Mouse (Mus musculus) CH12.LX (cell line): Measurements from ENCODE around the gene Mctp1. TPM values are rescaled to one million over a fixed set of nuclear protein-coding genes. Genes with fewer than 3 reads are reported as not detected.
A peak's percentile ranks its signal among the peaks of the same experiment; 100 is the strongest.
"Not testable (repeated sequence)": the region's sequence is repeated elsewhere in the genome, so short reads cannot be mapped to it uniquely, and the experiment has no call there.

ENCODE experiments used
- DNase-seq: peaks from one replicate; pipeline ENCODE4 v3.0.0-alpha.2; 2013; ENCODE audit errors: extremely low read depth
- H3K27ac ChIP-seq: 2 replicates; pipeline ENCODE4 v1.5.1; 2012; ENCODE audit warnings: low read depth, mild to moderate bottlenecking, control low read depth, moderate library complexity; ENCODE audit not compliant: insufficient read depth
- H3K27me3 ChIP-seq: replicated peaks from 2 replicates; pipeline ENCODE3; 2012; ENCODE audit warnings: inconsistent platforms
- H3K36me3 ChIP-seq, 2 experiments: replicated peaks in 1 of 2; 2 replicates each; pipeline versions ENCODE3 to v1.6.1; 2012; ENCODE audit warnings: inconsistent platforms in 1 of 2, low read length in 1 of 2, mild to moderate bottlenecking in 1 of 2, mixed read lengths in 1 of 2, moderate library complexity in 1 of 2; ENCODE audit not compliant: control insufficient read depth in 1 of 2, insufficient read depth in 1 of 2
- H3K4me1 ChIP-seq, 2 experiments: 2 replicates each; pipeline ENCODE4 v1.6.1; 2012; ENCODE audit warnings: inconsistent platforms in 1 of 2, moderate library complexity in 1 of 2; ENCODE audit not compliant: insufficient read depth in 2 of 2, control insufficient read depth in 1 of 2
- H3K4me2 ChIP-seq: 2 replicates; pipeline ENCODE4 v1.6.1; 2012; ENCODE audit warnings: low read depth, mild to moderate bottlenecking, control low read depth; ENCODE audit not compliant: poor library complexity, insufficient read depth, severe bottlenecking
- H3K4me3 ChIP-seq, 3 experiments: fragments of 150-350 bp in 1 of 3; sonication (generic) in 1 of 3; replicated peaks in 1 of 3; 2 replicates each; pipeline versions ENCODE3 to v1.5.1; 2011 to 2012; ENCODE audit warnings: low read depth in 2 of 3, low read length in 2 of 3, mild to moderate bottlenecking in 2 of 3, moderate library complexity in 2 of 3, control low read depth in 1 of 3, improper control_type of control experiment in 1 of 3, inconsistent platforms in 1 of 3, mixed read lengths in 1 of 3; ENCODE audit not compliant: poor library complexity in 1 of 3
- H3K79me2 ChIP-seq: replicated peaks from 2 replicates; pipeline ENCODE4 v1.6.1; 2012; ENCODE audit warnings: mild to moderate bottlenecking, moderate library complexity; ENCODE audit not compliant: control insufficient read depth, poor library complexity, insufficient read depth, severe bottlenecking; ENCODE audit errors: extremely low read depth
- H3K9ac ChIP-seq: 2 replicates; pipeline ENCODE4 v1.6.1; 2012; ENCODE audit warnings: low read depth, mild to moderate bottlenecking, control low read depth, moderate library complexity; ENCODE audit not compliant: insufficient read depth
- H3K9me3 ChIP-seq: replicated peaks from 2 replicates; pipeline ENCODE3; 2012; ENCODE audit warnings: low read length, inconsistent platforms, mixed read lengths
- CTCF ChIP-seq, 2 experiments: IDR thresholded peaks in 1 of 2; conservative IDR thresholded peaks in 1 of 2; 2 replicates each; pipeline ENCODE4 v1.5.1; 2011 to 2012; ENCODE audit warnings: low read depth in 2 of 2, low read length in 2 of 2, improper control_type of control experiment in 1 of 2, inconsistent platforms in 1 of 2, mild to moderate bottlenecking in 1 of 2, moderate library complexity in 1 of 2
- HCFC1 ChIP-seq: IDR thresholded peaks from 2 replicates; pipeline ENCODE4 v1.6.1; 2012; ENCODE audit warnings: low read depth, mild to moderate bottlenecking, inconsistent platforms, low read length, improper control_type of control experiment
- IRF4 ChIP-seq: IDR thresholded peaks from 2 replicates; pipeline ENCODE4 v1.6.1; 2014; ENCODE audit warnings: low read depth, mild to moderate bottlenecking, inconsistent platforms, low read length, improper control_type of control experiment
- MAFK ChIP-seq: IDR thresholded peaks from 2 replicates; pipeline ENCODE4 v1.6.1; 2011; ENCODE audit warnings: low read length, improper control_type of control experiment; ENCODE audit not compliant: insufficient replicate concordance
- MAZ ChIP-seq: IDR thresholded peaks from 2 replicates; pipeline ENCODE4 v1.6.1; 2012; ENCODE audit warnings: low read depth, mild to moderate bottlenecking, inconsistent platforms, low read length, improper control_type of control experiment, moderate library complexity
- NELFE ChIP-seq: IDR thresholded peaks from 2 replicates; pipeline ENCODE4 v1.6.1; 2011; ENCODE audit warnings: low read depth, low read length, improper control_type of control experiment
- NRF1 ChIP-seq: IDR thresholded peaks from 2 replicates; pipeline ENCODE4 v1.6.1; 2014; ENCODE audit warnings: low read depth, mild to moderate bottlenecking, inconsistent platforms, low read length, improper control_type of control experiment, moderate library complexity
- RAD21 ChIP-seq: IDR thresholded peaks from 2 replicates; pipeline ENCODE4 v1.6.1; 2011; ENCODE audit warnings: low read depth, mild to moderate bottlenecking, low read length, improper control_type of control experiment, moderate library complexity
- SMC3 ChIP-seq: IDR thresholded peaks from 2 replicates; pipeline ENCODE4 v1.6.1; 2011; ENCODE audit warnings: low read depth, low read length, improper control_type of control experiment
- TBP ChIP-seq: conservative IDR thresholded peaks from 2 replicates; pipeline ENCODE4 v1.6.1; 2011; ENCODE audit warnings: low read depth, low read length, improper control_type of control experiment
- ZC3H11A ChIP-seq: IDR thresholded peaks from 2 replicates; pipeline ENCODE4 v1.6.1; 2012; ENCODE audit warnings: low read depth, mild to moderate bottlenecking, inconsistent platforms, low read length, improper control_type of control experiment
- ZNF384 ChIP-seq: IDR thresholded peaks from 2 replicates; pipeline ENCODE4 v1.6.1; 2012; ENCODE audit warnings: low read depth, low read length, improper control_type of control experiment, inconsistent platforms
- dilution Hi-C: fragments of 300-500 bp; cut with MboI; formaldehyde crosslinking; loops from 2 replicates; pipeline ENCODE4 v1.14.3; 2020; ENCODE audit warnings: low sequenced_read_pairs; ENCODE audit not compliant: extremely low pct_unique_long_range_greater_than_20kb, extremely low pct_ligation_motif_present
- in situ Hi-C: fragments of 300-500 bp; cut with MboI; formaldehyde crosslinking; loops from 3 replicates; pipeline ENCODE4 v1.14.3; 2019; ENCODE audit warnings: low sequenced_read_pairs, low pct_ligation_motif_present, low pct_unique_long_range_greater_than_20kb, mixed read lengths
- polyA plus RNA-seq: library from polyadenylated mRNA; unstranded; fragments of >175 nt; gene quantifications from 2 replicates; pipeline ENCODE4 v1.2.1, GENCODE M21; 2012; ENCODE audit warnings: low read depth; ENCODE audit not compliant: insufficient read length
- total RNA-seq, 2 experiments: library from RNA; depleted of rRNA; stranded (reverse); fragments of 300-350 nt in 1 of 2; fragments of >200 nt in 1 of 2; gene quantifications; 2 replicates each; pipeline ENCODE4 v1.2.3; 2012 to 2014

The Mctp1 gene
- total and polyA plus RNA-seq, 3 experiments = 3.0 to 5.3 (median 3.7) TPM

- Histone ChIP-seq H3K79me2 (no peaks in the 10 kb centered on the region), H3K4me2 (no peak overlapping the region), H3K27ac (no peak overlapping the region), H3K36me3 (no peaks in the 10 kb centered on the region), H3K4me1 (no peaks in the 10 kb centered on the region), H3K4me3 (no peak overlapping the region), H3K27me3 (no peaks in the 10 kb centered on the region), H3K9ac (no peak overlapping the region), H3K9me3 (no peaks in the 10 kb centered on the region)
- TF ChIP-seq MAFK (peak; percentile 73; the same call in 1 of the 2 replicates), MAZ (no peak)
- in situ Hi-C loops (loop anchor here (10.0 to 25.0 kb wide), 2 partner anchors 123 to 1220 kb away; partner anchors contain the start of gene Nr2f1), dilution Hi-C loops (no loop called here)
- no peak for DNase-seq
These were observed 583.3 kb downstream of the Mctp1 start for GRCm38 (mm10) chr13:76967588-76967987.

GRCm38 (mm10) chr13:76969386-76969785, 585.1 kb downstream of the Mctp1 start:
- H3K4me1 ChIP-seq = no peaks in the 10 kb centered on the region
- H3K9ac ChIP-seq = no peak overlapping the region
- H3K9me3 ChIP-seq = no peaks in the 10 kb centered on the region
- H3K27ac ChIP-seq = no peak overlapping the region
- no peak for TF ChIP-seq TBP
- peak; percentile 58 to 89 for TF ChIP-seq CTCF (conservative IDR thresholded peaks at IDR 0.05 in 1 of 2, IDR thresholded peaks at IDR 0.05 in 1 of 2; ENCODE audit: low read depth in 2 of 2, low read length in 2 of 2)
- TF ChIP-seq ZNF384 = 0 out of 2 replicates have a peak, but pooled peaks have one; percentile 25
- 0 out of 2 replicates have a peak, but pooled peaks have one; percentile 27 for TF ChIP-seq NELFE
- TF ChIP-seq NRF1 = no peak
- TF ChIP-seq HCFC1 = no peak
- peak; percentile 32; the same call in 1 of the 2 replicates for TF ChIP-seq IRF4
- TF ChIP-seq SMC3 = peak; percentile 89
- peak; percentile 77 for TF ChIP-seq ZC3H11A
- TF ChIP-seq RAD21 = peak; percentile 98
- no peaks in the 10 kb centered on the region for H3K79me2 ChIP-seq
- in situ Hi-C loops = loop anchor here (10.0 to 25.0 kb wide), 2 partner anchors 125 to 1218 kb away; partner anchors contain the start of gene Nr2f1
- H3K36me3 ChIP-seq = no peaks in the 10 kb centered on the region
- dilution Hi-C loops = no loop called here
- H3K4me2 ChIP-seq = no peak overlapping the region
- H3K27me3 ChIP-seq = no peaks in the 10 kb centered on the region
- peak; percentile 49 for DNase-seq
- H3K4me3 ChIP-seq = no peak overlapping the region

GRCm38 (mm10) chr13:76971046-76971445, 586.7 kb downstream of the Mctp1 start:
- H3K36me3 ChIP-seq, H3K27ac ChIP-seq, H3K4me3 ChIP-seq, H3K27me3 ChIP-seq, H3K9ac ChIP-seq, dilution Hi-C loops, H3K9me3 ChIP-seq, H3K79me2 ChIP-seq, DNase-seq, H3K4me1 ChIP-seq, H3K4me2 ChIP-seq: not testable (repeated sequence)
- in situ Hi-C loops = loop anchor here (25.0 kb wide), 1 partner anchor 1216 kb away; the partner anchor contains the start of gene Nr2f1
